Mouse (Mus musculus) cerebellum, postnatal 4 days (tissue): ENCODE measurements around the gene Dpysl4.
A peak's percentile ranks its signal among the peaks of the same experiment; 100 is the strongest.

Experiments
- DNase-seq, 2 experiments: peaks; one replicate each; pipeline ENCODE4 v3.0.0; 2022; ENCODE audit warnings: low spot score in 2 of 2, mixed read lengths in 1 of 2

Gene Dpysl4

GRCm38 (mm10) chr7:139085629-139086194 is at the start of gene Dpysl4:
TSS of gene Dpysl4 (plus strand) at chr7:139086001.
- DNase-seq: peak; percentile 71 to 83

- DNase-seq: no peak
These were observed 22.4 kb upstream of the Dpysl4 start for GRCm38 (mm10) chr7:139063406-139063805.

DNA sequence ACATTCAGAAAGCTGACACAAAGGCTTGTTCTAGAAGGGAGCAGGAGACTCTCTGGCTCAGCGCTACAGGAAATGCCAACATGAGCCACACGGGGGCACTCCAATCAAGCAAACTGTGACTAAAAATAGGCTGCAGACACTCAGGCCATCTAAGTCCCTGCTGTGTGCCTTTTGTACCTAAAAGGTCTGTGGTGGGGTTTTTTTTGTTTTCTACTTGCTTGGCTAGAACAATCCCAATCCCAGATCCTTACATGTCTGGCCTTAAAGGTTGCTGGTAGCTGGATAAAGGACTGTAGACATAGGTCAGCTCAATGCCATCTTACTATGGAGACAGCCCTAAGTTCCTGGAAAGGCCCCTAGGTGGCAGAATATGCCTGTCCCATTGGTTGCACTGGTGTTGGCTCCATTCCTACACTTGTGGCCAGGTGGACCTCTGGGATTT is 17.6 kb upstream of the Dpysl4 start:
- peak; percentile 78 to 89 for DNase-seq

- no peak for DNase-seq
These were observed 11.6 kb upstream of the Dpysl4 start for GRCm38 (mm10) chr7:139074189-139074588.

GRCm38 (mm10) chr7:139075054-139075794 is 10.6 kb upstream of the Dpysl4 start:
- DNase-seq: no peak

- DNase-seq: no peak
These were observed 8.5 kb upstream of the Dpysl4 start for GRCm38 (mm10) chr7:139077283-139077682.

DNA sequence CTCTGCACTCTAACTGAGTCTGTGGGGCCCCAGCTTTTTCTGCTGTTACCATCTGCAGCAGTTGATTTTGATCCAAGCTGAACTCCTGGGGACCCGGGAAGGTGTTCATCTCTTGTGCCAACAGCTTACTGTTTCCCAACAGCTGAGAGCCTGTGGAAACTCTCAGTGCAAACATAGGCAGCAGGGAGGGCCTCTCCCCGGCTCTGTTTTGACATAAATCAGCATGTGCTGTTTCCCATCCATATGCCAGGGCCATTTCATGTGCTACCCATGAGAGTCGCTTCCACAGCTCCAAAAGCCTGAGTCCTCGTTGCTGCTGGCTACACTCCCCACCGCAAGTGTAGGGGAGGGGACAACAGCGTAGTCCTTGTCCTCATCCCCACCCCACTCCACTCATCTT is 7.6 kb upstream of the Dpysl4 start:
- no peak for DNase-seq

GRCm38 (mm10) chr7:139079141-139079540 is 6.7 kb upstream of the Dpysl4 start:
- DNase-seq: no peak

- peak in 1 of 2 experiments; percentile 57 for DNase-seq
These were observed 5.1 kb upstream of the Dpysl4 start for GRCm38 (mm10) chr7:139080714-139081113.

GRCm38 (mm10) chr7:139081158-139081557 is 4.6 kb upstream of the Dpysl4 start:
- no peak for DNase-seq

GRCm38 (mm10) chr7:139082281-139082680 is 3.5 kb upstream of the Dpysl4 start:
- DNase-seq: no peak

- no peak for DNase-seq
These were observed 1.5 kb upstream of the Dpysl4 start for GRCm38 (mm10) chr7:139084316-139084715.

DNA sequence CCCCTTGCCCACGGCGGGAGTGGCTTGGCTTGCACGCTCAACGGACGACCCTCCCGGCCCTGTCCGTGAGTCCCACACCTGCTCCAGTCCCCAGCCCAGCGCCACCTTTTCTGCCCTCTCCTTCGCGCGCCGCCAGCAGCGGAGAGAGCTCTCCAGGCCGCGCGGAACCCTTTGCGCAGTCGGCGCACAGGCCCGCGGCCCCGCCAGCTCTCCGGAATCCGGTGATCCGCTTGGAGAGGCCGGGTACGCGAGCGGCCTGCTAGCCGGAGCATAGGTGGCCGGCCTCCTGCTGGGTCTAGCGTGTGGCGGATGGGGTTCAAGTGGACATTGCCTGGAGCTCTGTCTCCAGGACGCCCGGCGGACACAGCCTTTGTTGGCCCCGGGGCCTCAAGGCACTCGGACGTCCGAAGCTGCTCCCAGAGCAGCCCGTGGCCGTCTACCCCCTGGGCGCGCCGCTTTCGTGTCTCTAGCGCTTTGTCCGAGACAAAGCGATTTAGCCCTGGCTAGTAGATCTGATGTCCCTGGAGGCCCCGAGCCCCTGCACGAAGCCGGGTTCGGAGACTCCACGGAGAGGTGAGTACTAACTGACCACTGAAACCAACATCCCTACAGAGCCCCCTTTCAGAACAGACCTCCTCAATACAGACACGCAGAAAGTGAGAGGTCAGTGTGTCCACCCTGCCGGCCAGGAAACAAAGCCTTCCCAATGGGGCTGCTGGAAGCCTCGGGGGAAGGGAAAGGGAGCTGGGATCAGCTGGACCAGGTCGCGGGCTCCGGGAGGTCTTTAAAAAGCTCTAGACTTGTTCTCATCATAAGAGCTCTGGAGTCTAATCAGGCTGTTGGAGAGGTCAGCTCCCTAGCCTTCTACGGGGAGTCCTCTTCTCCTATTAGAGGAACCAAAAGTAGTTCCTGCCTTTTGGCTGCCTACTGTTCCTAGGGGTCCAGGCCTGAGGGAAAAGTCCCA is 676 bp downstream of the Dpysl4 start:
- no peak for DNase-seq

- DNase-seq: no peak
These were observed 2.0 kb downstream of the Dpysl4 start for GRCm38 (mm10) chr7:139087801-139088200.

- DNase-seq: peak in 1 of 2 experiments; percentile 56
These were observed 4.4 kb downstream of the Dpysl4 start for GRCm38 (mm10) chr7:139089892-139090874.

DNA sequence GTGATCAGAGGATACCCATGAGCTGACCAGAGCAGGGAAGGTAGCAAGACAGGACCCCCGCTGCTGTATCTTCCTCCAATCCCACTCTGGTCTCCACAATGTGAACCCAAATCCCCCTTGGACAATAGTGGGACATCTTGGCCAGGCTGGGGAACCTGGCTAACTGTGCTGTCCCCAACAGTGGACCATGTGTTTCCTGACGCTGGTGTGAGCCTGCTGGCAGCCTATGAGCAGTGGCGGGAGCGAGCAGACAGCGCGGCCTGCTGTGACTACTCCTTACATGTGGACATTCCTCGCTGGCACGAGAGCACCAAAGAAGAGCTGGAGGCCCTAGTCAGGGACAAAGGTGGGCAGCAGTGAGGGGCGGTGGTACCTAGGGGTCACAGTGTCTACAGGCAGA is 5.9 kb downstream of the Dpysl4 start:
- DNase-seq: no peak

- no peak for DNase-seq
These were observed 6.9 kb downstream of the Dpysl4 start for GRCm38 (mm10) chr7:139092676-139093075.

- no peak for DNase-seq
These were observed 7.3 kb downstream of the Dpysl4 start for GRCm38 (mm10) chr7:139093124-139093523.

GRCm38 (mm10) chr7:139093781-139094180 is 8.0 kb downstream of the Dpysl4 start:
- no peak for DNase-seq

DNA sequence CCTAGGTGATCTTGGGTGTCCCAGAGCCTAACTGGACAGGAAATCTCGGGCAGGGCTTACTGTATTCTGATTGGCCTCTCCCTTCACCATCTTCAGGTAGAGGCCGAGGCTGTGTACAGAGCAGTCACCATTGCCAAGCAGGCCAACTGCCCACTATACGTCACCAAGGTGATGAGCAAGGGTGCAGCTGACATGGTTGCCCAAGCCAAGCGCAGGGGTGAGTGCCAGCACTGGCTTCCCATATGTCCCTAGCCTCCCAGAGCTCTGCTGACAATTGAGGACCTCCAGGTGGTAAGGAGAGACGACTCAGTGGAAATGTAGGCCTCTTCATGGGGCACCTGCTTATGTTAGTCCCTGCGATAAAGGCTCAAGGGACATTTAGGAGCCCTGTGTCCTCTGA is 9.0 kb downstream of the Dpysl4 start:
- no peak for DNase-seq

- DNase-seq: no peak
These were observed 9.5 kb downstream of the Dpysl4 start for GRCm38 (mm10) chr7:139095282-139095681.
